Mouse (Mus musculus) neural tube, embryonic 12.5 days (tissue): Measurements from ENCODE around the gene Fxyd1. TPM values are rescaled to one million over a fixed set of nuclear protein-coding genes. Genes with fewer than 3 reads are reported as not detected.

Experiments
- ATAC-seq: fragments of 200-750 bp; cut with Nextera tagmentation; 2 replicates; pipeline ENCODE4 v1.8.0; 2017; ENCODE audit warnings: low read depth, mild to moderate bottlenecking, moderate TSS enrichment, moderate library complexity; ENCODE audit not compliant: low FRiP score
- H3K27ac ChIP-seq: fragments of 300-500 bp; sonication (generic); 2 replicates; pipeline ENCODE4 v1.5.1; 2016
- H3K27me3 ChIP-seq: fragments of 300-500 bp; sonication (generic); replicated peaks from 2 replicates; pipeline ENCODE4 v1.6.1; 2016; ENCODE audit warnings: mild to moderate bottlenecking
- H3K36me3 ChIP-seq: fragments of 300-500 bp; sonication (generic); 2 replicates; pipeline ENCODE4 v1.6.1; 2016; ENCODE audit warnings: mild to moderate bottlenecking
- H3K4me1 ChIP-seq: fragments of 300-500 bp; sonication (generic); 2 replicates; pipeline ENCODE4 v1.6.1; 2016
- H3K4me2 ChIP-seq: fragments of 300-500 bp; sonication (generic); replicated peaks from 2 replicates; pipeline ENCODE4 v1.6.1; 2016; ENCODE audit warnings: mild to moderate bottlenecking
- H3K4me3 ChIP-seq: fragments of 300-500 bp; sonication (generic); 2 replicates; pipeline ENCODE4 v1.5.1; 2016
- H3K9ac ChIP-seq: fragments of 300-500 bp; sonication (generic); 2 replicates; pipeline ENCODE4 v1.6.1; 2016; ENCODE audit warnings: mild to moderate bottlenecking
- H3K9me3 ChIP-seq: fragments of 300-500 bp; sonication (generic); 2 replicates; pipeline ENCODE4 v1.6.1; 2016; ENCODE audit warnings: mild to moderate bottlenecking
- WGBS: fragments of 180-500 bp; shearing (Covaris S2); methylation state at CpG from one replicate; pipeline ENCODE4 v1.1.7; 2016; 5-methylcytosine and 5-hydroxymethylcytosine counted together
- polyA plus RNA-seq: library from polyadenylated mRNA; unstranded; fragments of >200 nt; fragmentation: Nextera tagmentation; extraction: Ambion mirVana; gene quantifications from 2 replicates; pipeline ENCODE4 v1.2.1, GENCODE M21; 2016

Gene Fxyd1
- polyA plus RNA-seq, 1 experiment from 2014 or later: 26.5 TPM

GRCm38 (mm10) chr7:31074713-31075069, 17.7 kb upstream of the Fxyd1 start:
- H3K9me3 ChIP-seq: no peaks in the 10 kb centered on the region
- H3K9ac ChIP-seq: no peak overlapping the region
- no peaks in the 10 kb centered on the region for H3K36me3 ChIP-seq
- H3K27ac ChIP-seq: no peak overlapping the region
- ATAC-seq: no peak
- no peak overlapping the region for H3K4me3 ChIP-seq
- WGBS: 71% methylated on average over 5 of the region's 5 CpGs
- no peak overlapping the region for H3K4me2 ChIP-seq
- H3K27me3 ChIP-seq: no peaks in the 10 kb centered on the region
- H3K4me1 ChIP-seq: peaks cover 13% of the 10 kb centered on the region; the same call in 1 of the 2 replicates

- no peak overlapping the region for H3K4me3 ChIP-seq
- no peak overlapping the region for H3K4me2 ChIP-seq
- peak; percentile 52; the same call in 1 of the 2 replicates for ATAC-seq
- H3K36me3 ChIP-seq: no peaks in the 10 kb centered on the region
- no peak overlapping the region for H3K9ac ChIP-seq
- peaks cover 13% of the 10 kb centered on the region; the same call in 1 of the 2 replicates for H3K4me1 ChIP-seq
- H3K27ac ChIP-seq: no peak overlapping the region
- H3K9me3 ChIP-seq: no peaks in the 10 kb centered on the region
- no peaks in the 10 kb centered on the region for H3K27me3 ChIP-seq
- WGBS: 52% methylated on average over 7 of the region's 7 CpGs
These were observed 17.2 kb upstream of the Fxyd1 start for GRCm38 (mm10) chr7:31074061-31074712.

- no peak overlapping the region for H3K27ac ChIP-seq
- H3K9me3 ChIP-seq: no peaks in the 10 kb centered on the region
- H3K27me3 ChIP-seq: no peaks in the 10 kb centered on the region
- no peak overlapping the region for H3K4me2 ChIP-seq
- ATAC-seq: no peak
- H3K4me3 ChIP-seq: no peak overlapping the region
- H3K36me3 ChIP-seq: no peaks in the 10 kb centered on the region
- no peak overlapping the region for H3K9ac ChIP-seq
- H3K4me1 ChIP-seq: peaks cover 13% of the 10 kb centered on the region; the same call in 1 of the 2 replicates
These were observed 16.5 kb upstream of the Fxyd1 start for GRCm38 (mm10) chr7:31073546-31073945.

- no peaks in the 10 kb centered on the region for H3K9me3 ChIP-seq
- no peak overlapping the region for H3K27ac ChIP-seq
- H3K27me3 ChIP-seq: no peaks in the 10 kb centered on the region
- H3K4me3 ChIP-seq: no peak overlapping the region
- no peak for ATAC-seq
- H3K36me3 ChIP-seq: no peaks in the 10 kb centered on the region
- 34% methylated on average over 9 of the region's 9 CpGs for WGBS
- no peak overlapping the region for H3K9ac ChIP-seq
- no peak overlapping the region for H3K4me2 ChIP-seq
- peaks cover 9% of the 10 kb centered on the region for H3K4me1 ChIP-seq
These were observed 15.3 kb upstream of the Fxyd1 start for GRCm38 (mm10) chr7:31072326-31072725.

- H3K27ac ChIP-seq: no peak overlapping the region
- H3K4me1 ChIP-seq: peaks cover 8% of the 10 kb centered on the region
These were observed 13.3 kb upstream of the Fxyd1 start for GRCm38 (mm10) chr7:31070324-31070723.

GRCm38 (mm10) chr7:31069491-31069890, 12.5 kb upstream of the Fxyd1 start:
- ATAC-seq: no peak
- Histone ChIP-seq H3K4me3 (no peak overlapping the region), H3K36me3 (no peaks in the 10 kb centered on the region), H3K27ac (no peak overlapping the region), H3K4me1 (peaks cover 8% of the 10 kb centered on the region), H3K4me2 (no peak overlapping the region), H3K9me3 (no peaks in the 10 kb centered on the region), H3K27me3 (no peaks in the 10 kb centered on the region), H3K9ac (no peak overlapping the region)
- WGBS: 85% methylated on average over 14 of the region's 14 CpGs

More at GRCm38 (mm10) chr7:31070324-31070723, 13.3 kb upstream of the Fxyd1 start:
- Histone ChIP-seq H3K4me3 (no peak overlapping the region), H3K9me3 (no peaks in the 10 kb centered on the region), H3K4me2 (no peak overlapping the region), H3K27me3 (no peaks in the 10 kb centered on the region), H3K36me3 (no peaks in the 10 kb centered on the region), H3K9ac (no peak overlapping the region)
- 82% methylated on average over 6 of the region's 6 CpGs for WGBS
- ATAC-seq: no peak

GRCm38 (mm10) chr7:31067836-31068235, 10.8 kb upstream of the Fxyd1 start:
- Histone ChIP-seq H3K4me2 (no peak overlapping the region), H3K4me1 (peaks cover 7% of the 10 kb centered on the region), H3K27me3 (no peaks in the 10 kb centered on the region), H3K27ac (no peak overlapping the region), H3K9ac (no peak overlapping the region), H3K36me3 (no peaks in the 10 kb centered on the region), H3K9me3 (no peaks in the 10 kb centered on the region), H3K4me3 (no peak overlapping the region)
- WGBS: 46% methylated on average over 5 of the region's 5 CpGs
- no peak for ATAC-seq

GRCm38 (mm10) chr7:31063074-31063560, 6.1 kb upstream of the Fxyd1 start:
- Histone ChIP-seq H3K4me2 (no peak overlapping the region), H3K4me1 (peaks cover 4% of the 10 kb centered on the region; the same call in 1 of the 2 replicates), H3K4me3 (no peak overlapping the region), H3K27ac (no peak overlapping the region), H3K27me3 (no peaks in the 10 kb centered on the region), H3K9me3 (no peaks in the 10 kb centered on the region), H3K9ac (no peak overlapping the region), H3K36me3 (no peaks in the 10 kb centered on the region)
- WGBS: 87% methylated on average over 12 of the region's 12 CpGs
- ATAC-seq: no peak

GRCm38 (mm10) chr7:31060621-31061010, 3.6 kb upstream of the Fxyd1 start:
- WGBS: 87% methylated on average over 7 of the region's 7 CpGs
- Histone ChIP-seq H3K36me3 (no peaks in the 10 kb centered on the region), H3K27ac (no peak overlapping the region), H3K27me3 (no peaks in the 10 kb centered on the region), H3K4me3 (no peak overlapping the region), H3K9me3 (no peaks in the 10 kb centered on the region), H3K4me2 (peak overlapping the region; percentile 33), H3K9ac (no peak overlapping the region), H3K4me1 (peaks cover 5% of the 10 kb centered on the region; the same call in 1 of the 2 replicates)
- no peak for ATAC-seq

- Histone ChIP-seq H3K36me3 (no peaks in the 10 kb centered on the region), H3K4me1 (peaks cover 9% of the 10 kb centered on the region), H3K9ac (peak overlapping the region; percentile 21; the same call in 1 of the 2 replicates), H3K9me3 (no peaks in the 10 kb centered on the region), H3K27me3 (no peaks in the 10 kb centered on the region), H3K4me2 (peak overlapping the region; percentile 33; the same call in 1 of the 2 replicates), H3K27ac (no peak overlapping the region), H3K4me3 (no peak overlapping the region)
- no peak for ATAC-seq
- WGBS: 67% methylated on average over 11 of the region's 11 CpGs
These were observed 3.1 kb upstream of the Fxyd1 start for GRCm38 (mm10) chr7:31059919-31060620.

- H3K4me1 ChIP-seq: peaks cover 9% of the 10 kb centered on the region
- peaks cover 7% of the 10 kb centered on the region for H3K27me3 ChIP-seq
- H3K4me3 ChIP-seq: no peak within 1 kb of the TSS
- H3K27ac ChIP-seq: no peak within 1 kb of the TSS
- WGBS: 9% methylated on average over 2 of the region's 2 CpGs
- H3K9me3 ChIP-seq: no peaks in the 10 kb centered on the region
- H3K4me2 ChIP-seq: peak within 1 kb of the TSS; percentile 33; the same call in 1 of the 2 replicates
- H3K9ac ChIP-seq: peak within 1 kb of the TSS; percentile 21; the same call in 1 of the 2 replicates
- no peaks in the 10 kb centered on the region for H3K36me3 ChIP-seq
- ATAC-seq: peak; percentile 81
These were observed 2.1 kb upstream of the Fxyd1 start, which contains the start of gene Lgi4 for GRCm38 (mm10) chr7:31059108-31059507. Gene Lgi4, plus strand, starts transcription at chr7:31059342.

- Histone ChIP-seq H3K4me3 (no peak overlapping the region), H3K4me1 (peaks cover 12% of the 10 kb centered on the region), H3K27me3 (peaks cover 16% of the 10 kb centered on the region), H3K27ac (no peak overlapping the region), H3K4me2 (no peak overlapping the region), H3K9ac (no peak overlapping the region), H3K9me3 (no peaks in the 10 kb centered on the region), H3K36me3 (no peaks in the 10 kb centered on the region)
- 80% methylated on average over 6 of the region's 6 CpGs for WGBS
- no peak for ATAC-seq
These were observed 1.2 kb upstream of the Fxyd1 start for GRCm38 (mm10) chr7:31058211-31058610.
